Mouse (Mus musculus) left cerebral cortex, adult 11 months (tissue): ENCODE data around the gene Crim1.

ENCODE experiments used
- DNase-seq: peaks from one replicate; pipeline ENCODE4 v3.0.0; 2022; ENCODE audit warnings: low spot score

The Crim1 gene

GRCm38 (mm10) chr17:78425026-78425425 is 225.0 kb downstream of the Crim1 start:
- no peak for DNase-seq
